Mouse (Mus musculus) kidney, postnatal 25 days (tissue): ENCODE measurements around the gene Sall2.
A peak's percentile ranks its signal among the peaks of the same experiment; 100 is the strongest.

Experiments
- DNase-seq, 2 experiments: peaks; one replicate each; pipeline ENCODE4 v3.0.0; 2021; ENCODE audit warnings: mixed read lengths in 2 of 2

Gene Sall2

GRCm38 (mm10) chr14:52295558-52296264 lies 32.9 kb downstream of the Sall2 start:
- no peak for DNase-seq

GRCm38 (mm10) chr14:52284191-52284590 lies 44.4 kb downstream of the Sall2 start:
- no peak for DNase-seq

GRCm38 (mm10) chr14:52283629-52284028 lies 44.9 kb downstream of the Sall2 start:
- no peak for DNase-seq

GRCm38 (mm10) chr14:52279747-52280120 lies 48.8 kb downstream of the Sall2 start:
- no peak for DNase-seq

- DNase-seq: peak; percentile 98
These were observed 49.4 kb downstream of the Sall2 start, which contains the start of the genes Tox4 and Rab2b for GRCm38 (mm10) chr14:52278932-52279746. Gene Tox4 (plus strand): TSS chr14:52279146. Gene Rab2b (minus strand): TSS chr14:52279545.

- DNase-seq: no peak
These were observed 51.4 kb downstream of the Sall2 start for GRCm38 (mm10) chr14:52277210-52277609.

GRCm38 (mm10) chr14:52272781-52273180 lies 55.8 kb downstream of the Sall2 start:
- no peak for DNase-seq
